Mouse (Mus musculus): ENCODE measurements around the gene Mrgprd.
A peak's percentile ranks its signal among the peaks of the same experiment; 100 is the strongest.

Mrgprd gene

GRCm38 (mm10) chr7:145304153-145304552 is 10.5 kb upstream of the Mrgprd start:
- DNase-seq = no peak

- no peak for DNase-seq
Measured at GRCm38 (mm10) chr7:145307636-145308035, 7.0 kb upstream of the Mrgprd start.

GRCm38 (mm10) chr7:145308061-145308675 is 6.5 kb upstream of the Mrgprd start:
- DNase-seq = no peak

GRCm38 (mm10) chr7:145308866-145309265 is 5.8 kb upstream of the Mrgprd start:
- no peak for DNase-seq

GRCm38 (mm10) chr7:145309877-145310276 is 4.8 kb upstream of the Mrgprd start:
- DNase-seq = no peak

- peak; percentile 17 to 61 for DNase-seq
Measured at GRCm38 (mm10) chr7:145310526-145310925, 4.1 kb upstream of the Mrgprd start.

GRCm38 (mm10) chr7:145312137-145312536 is 2.5 kb upstream of the Mrgprd start:
- DNase-seq = no peak

- DNase-seq = no peak
Measured at GRCm38 (mm10) chr7:145317522-145317921, 2.9 kb downstream of the Mrgprd start.

GRCm38 (mm10) chr7:145319481-145319880 is 4.8 kb downstream of the Mrgprd start:
- no peak for DNase-seq

- DNase-seq = no peak
Measured at GRCm38 (mm10) chr7:145323607-145324006, 9.0 kb downstream of the Mrgprd start.

- DNase-seq = no peak
Measured at GRCm38 (mm10) chr7:145325697-145326096, 11.1 kb downstream of the Mrgprd start.

GRCm38 (mm10) chr7:145329982-145330381 is 15.3 kb downstream of the Mrgprd start:
- DNase-seq = no peak

GRCm38 (mm10) chr7:145330641-145331040 is 16.0 kb downstream of the Mrgprd start:
- DNase-seq = no peak

- peak; percentile 49 to 61 for DNase-seq
Measured at GRCm38 (mm10) chr7:145332376-145333041, 17.9 kb downstream of the Mrgprd start.

GRCm38 (mm10) chr7:145333936-145334335 is 19.3 kb downstream of the Mrgprd start:
- DNase-seq = no peak

- no peak for DNase-seq
Measured at GRCm38 (mm10) chr7:145334428-145335027, 19.9 kb downstream of the Mrgprd start.

- DNase-seq = no peak
Measured at GRCm38 (mm10) chr7:145335199-145335598, 20.6 kb downstream of the Mrgprd start.

- DNase-seq = no peak
Measured at GRCm38 (mm10) chr7:145335616-145336332, 21.1 kb downstream of the Mrgprd start.

- no peak for DNase-seq
Measured at GRCm38 (mm10) chr7:145337889-145338288, 23.3 kb downstream of the Mrgprd start.

GRCm38 (mm10) chr7:145340248-145340904 is 25.7 kb downstream of the Mrgprd start:
- no peak for DNase-seq
